Comparison of ENCODE assay signal across 13 mouse cellular contexts in the genomic region with DNA sequence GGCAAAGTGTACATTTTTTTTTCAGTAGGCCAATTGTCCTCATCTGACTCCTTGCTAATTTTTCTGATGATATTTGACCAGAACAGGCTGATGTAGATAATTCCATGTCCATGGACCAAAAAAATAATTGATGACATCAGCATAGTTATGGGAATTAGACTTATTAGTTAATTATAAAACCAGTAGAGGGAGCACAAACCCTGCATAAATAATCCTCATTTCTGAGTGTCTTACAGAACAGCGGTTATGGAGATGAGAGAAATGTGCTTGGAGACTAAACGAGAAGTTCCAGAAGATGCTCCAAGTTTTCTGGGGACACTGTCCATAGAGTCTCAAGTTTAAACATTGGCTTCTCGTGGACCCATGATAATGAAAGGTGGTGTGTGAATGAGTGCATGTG.
DNase-seq lines count a peak whose midpoint lies in the region; TF ChIP-seq lines count a peak whose summit lies in the region.
"Had no signal": no experiment of that assay in that cellular context is flagged by ENCODE, and none has a peak within 500 bp of the region (broad histone marks: within the 10 kb centered on the region; RNA-seq: fewer than 3 reads in every experiment).

No protein-coding gene starts in this region.

- no peaks in the 10 kb centered on the region for H3K27me3 ChIP-seq in heart, adult 2 months (ENCODE audit: control insufficient read depth, insufficient read depth, low read length)
- H3K27me3 ChIP-seq: liver, embryonic 13.5 days; neural tube, embryonic 13.5 days had no signal

- H3K4me1 ChIP-seq in heart, adult 2 months (ENCODE audit: control insufficient read depth, insufficient read depth, low read length): peaks cover 2% of the 10 kb centered on the region
- H3K4me1 ChIP-seq: liver, embryonic 13.5 days had no signal

- no peak for DNase-seq in heart, adult 2 months
- no peak for DNase-seq in heart, adult 8-10 months (ENCODE audit: low spot score)
- no peak for DNase-seq in left cerebral cortex, adult 2 months (ENCODE audit: extremely low spot score in 1 of 2, low spot score in 2 of 2)
- DNase-seq in left cerebral cortex, postnatal 25 days (ENCODE audit: low spot score in 2 of 2): no peak
- DNase-seq in 416B (ENCODE audit: low read depth): peak; percentile 2
- peak; percentile 36 for DNase-seq in adipocyte (ENCODE audit: low spot score)
- DNase-seq in cerebellum, postnatal 4 days (ENCODE audit: low spot score in 2 of 2): no peak
- DNase-seq: adrenal gland, adult 2 months; cerebellum, adult 18-20 months; gastrocnemius, postnatal 14 days; liver, embryonic 13.5 days had no signal

- H3K79me2 ChIP-seq in heart, adult 2 months (replicated peaks; ENCODE audit: control insufficient read depth, insufficient read depth, low read length): no peaks in the 10 kb centered on the region

- H3K4me3 ChIP-seq in heart, adult 2 months: no peak overlapping the region
- no peak overlapping the region for H3K4me3 ChIP-seq in left cerebral cortex, adult 2 months
- H3K4me3 ChIP-seq: erythroblast, embryonic 14.5 days; liver, embryonic 13.5 days; neural tube, embryonic 13.5 days had no signal

- intact Hi-C loops in heart, adult 2 months (cut with DNase I): loop anchor here (2.0 kb wide), 1 partner anchor 40 kb away; no protein-coding TSS in a partner anchor
- intact Hi-C loops in left cerebral cortex, adult 2 months (cut with DNase I): loop anchor here (5.0 kb wide), 1 partner anchor 37 kb away; no protein-coding TSS in a partner anchor
- intact Hi-C loops in left cerebral cortex, postnatal 25 days (cut with DNase I): no loop called here

- no peaks in the 10 kb centered on the region; the same call in 1 of the 2 replicates for H3K36me3 ChIP-seq in heart, adult 2 months (ENCODE audit: control insufficient read depth, insufficient read depth, low read length)
- H3K36me3 ChIP-seq: liver, embryonic 13.5 days; neural tube, embryonic 13.5 days had no signal

- TF ChIP-seq EP300 in heart, adult 2 months (IDR thresholded peaks at IDR 0.05; ENCODE audit: insufficient read depth, low read depth, low read length): no peak

- H3K9ac ChIP-seq in heart, adult 2 months (ENCODE audit: low read depth, low read length): no peak overlapping the region
- H3K9ac ChIP-seq: liver, embryonic 13.5 days; neural tube, embryonic 13.5 days had no signal

- WGBS in heart, adult 2 months: 55% methylated on average over 3 of the region's 3 CpGs

- TF ChIP-seq POLR2A in heart, adult 2 months (IDR thresholded peaks at IDR 0.05; ENCODE audit: insufficient read depth, low read depth, low read length): no peak

- peak; percentile 51 for TF ChIP-seq CTCF in heart, adult 2 months (IDR thresholded peaks at IDR 0.05)
- peak; percentile 43 for TF ChIP-seq CTCF in left cerebral cortex, adult 2 months (IDR thresholded peaks at IDR 0.05)

- no peak overlapping the region for H3K27ac ChIP-seq in heart, adult 2 months
- no peak overlapping the region for H3K27ac ChIP-seq in left cerebral cortex, adult 2 months
- H3K27ac ChIP-seq: liver, embryonic 13.5 days; neural tube, embryonic 13.5 days had no signal

Comparison
In these comparisons a context has a peak if more than half of its experiments do, and no peak if none do; other contexts are left out.
1. DNase-seq: peak in 416B (single experiment) and adipocyte (single experiment); none in heart, adult 2 months (0 of 2), heart, adult 8-10 months (single experiment), left cerebral cortex, adult 2 months (0 of 2), left cerebral cortex, postnatal 25 days (0 of 2) and cerebellum, postnatal 4 days (0 of 2).